Mouse (Mus musculus): ENCODE data around the gene Map3k1.
A peak's percentile ranks its signal among the peaks of the same experiment; 100 is the strongest.
"Not testable (repeated sequence)": the region's sequence is repeated elsewhere in the genome, so short reads cannot be mapped to it uniquely, and the experiment has no call there.

The Map3k1 gene

GRCm38 (mm10) chr13:111741991-111742615 lies 66.7 kb downstream of the Map3k1 start:
- DNase-seq (ENCODE audit: low read depth, low spot score), result peak; percentile 81

- DNase-seq (ENCODE audit: low read depth, low spot score), result no peak
These were observed 67.4 kb downstream of the Map3k1 start for GRCm38 (mm10) chr13:111741204-111741990.

GRCm38 (mm10) chr13:111726898-111727297 lies 81.9 kb downstream of the Map3k1 start:
- DNase-seq (ENCODE audit: low read depth, low spot score), result no peak

- DNase-seq (ENCODE audit: low read depth, low spot score), result peak; percentile 99
These were observed 83.4 kb downstream of the Map3k1 start for GRCm38 (mm10) chr13:111725165-111726077.

- DNase-seq (ENCODE audit: low read depth, low spot score), result no peak
These were observed 84.0 kb downstream of the Map3k1 start for GRCm38 (mm10) chr13:111724811-111725164.

GRCm38 (mm10) chr13:111719726-111720125 lies 89.1 kb downstream of the Map3k1 start:
- DNase-seq (ENCODE audit: low read depth, low spot score), result no peak

GRCm38 (mm10) chr13:111710531-111710930 lies 98.3 kb downstream of the Map3k1 start:
- no peak for DNase-seq (ENCODE audit: low read depth, low spot score)

GRCm38 (mm10) chr13:111703952-111704351 lies 104.8 kb downstream of the Map3k1 start:
- not testable (repeated sequence) for DNase-seq (ENCODE audit: low read depth, low spot score)

- DNase-seq (ENCODE audit: low read depth, low spot score), result no peak
These were observed 105.4 kb downstream of the Map3k1 start for GRCm38 (mm10) chr13:111703396-111703795.

All from mesoderm, embryonic 11.5 days (tissue).